Mouse (Mus musculus) stomach, embryonic 15.5 days (tissue): Measurements from ENCODE around the gene A630089N07Rik. TPM values are rescaled to one million over a fixed set of nuclear protein-coding genes. Genes with fewer than 3 reads are reported as not detected.
"Not testable (repeated sequence)": the region's sequence is repeated elsewhere in the genome, so short reads cannot be mapped to it uniquely, and the experiment has no call there.

Experiments used
- ATAC-seq: fragments of 200-750 bp; cut with Nextera tagmentation; 2 replicates; pipeline ENCODE4 v1.8.0; 2017; ENCODE audit warnings: low read depth, moderate number of reproducible peaks, moderate TSS enrichment; ENCODE audit not compliant: insufficient read depth, low FRiP score
- H3K27ac ChIP-seq: fragments of 300-500 bp; sonication (generic); 2 replicates; pipeline ENCODE4 v1.5.1; 2015; ENCODE audit warnings: mild to moderate bottlenecking, inconsistent platforms
- H3K27me3 ChIP-seq: fragments of 300-500 bp; sonication (generic); replicated peaks from 2 replicates; pipeline ENCODE4 v1.6.1; 2015; ENCODE audit warnings: inconsistent platforms
- H3K36me3 ChIP-seq: fragments of 300-500 bp; sonication (generic); 2 replicates; pipeline ENCODE4 v1.6.1; 2015; ENCODE audit warnings: inconsistent platforms
- H3K4me1 ChIP-seq: fragments of 300-500 bp; sonication (generic); 2 replicates; pipeline ENCODE4 v1.6.1; 2015; ENCODE audit warnings: inconsistent platforms
- H3K4me2 ChIP-seq: fragments of 300-500 bp; sonication (generic); 2 replicates; pipeline ENCODE4 v1.6.1; 2015; ENCODE audit warnings: mild to moderate bottlenecking, inconsistent platforms
- H3K4me3 ChIP-seq: fragments of 300-500 bp; sonication (generic); replicated peaks from 2 replicates; pipeline ENCODE4 v1.5.1; 2015; ENCODE audit warnings: inconsistent platforms
- H3K9ac ChIP-seq: fragments of 300-500 bp; sonication (generic); 2 replicates; pipeline ENCODE4 v1.6.1; 2015; ENCODE audit warnings: inconsistent platforms
- H3K9me3 ChIP-seq: fragments of 300-500 bp; sonication (generic); 2 replicates; pipeline ENCODE4 v1.6.1; 2016; ENCODE audit warnings: inconsistent platforms
- WGBS: fragments of 180-500 bp; shearing (Covaris S2); methylation state at CpG from one replicate; pipeline ENCODE4 v1.1.7; 2015; 5-methylcytosine and 5-hydroxymethylcytosine counted together
- polyA plus RNA-seq: library from polyadenylated mRNA; unstranded; fragments of >200 nt; fragmentation: Nextera tagmentation; extraction: Ambion mirVana; gene quantifications from 2 replicates; pipeline ENCODE4 v1.2.1, GENCODE M21; 2015

Gene A630089N07Rik
- 20.7 and 22.5 TPM in 2 replicates for polyA plus RNA-seq

DNA sequence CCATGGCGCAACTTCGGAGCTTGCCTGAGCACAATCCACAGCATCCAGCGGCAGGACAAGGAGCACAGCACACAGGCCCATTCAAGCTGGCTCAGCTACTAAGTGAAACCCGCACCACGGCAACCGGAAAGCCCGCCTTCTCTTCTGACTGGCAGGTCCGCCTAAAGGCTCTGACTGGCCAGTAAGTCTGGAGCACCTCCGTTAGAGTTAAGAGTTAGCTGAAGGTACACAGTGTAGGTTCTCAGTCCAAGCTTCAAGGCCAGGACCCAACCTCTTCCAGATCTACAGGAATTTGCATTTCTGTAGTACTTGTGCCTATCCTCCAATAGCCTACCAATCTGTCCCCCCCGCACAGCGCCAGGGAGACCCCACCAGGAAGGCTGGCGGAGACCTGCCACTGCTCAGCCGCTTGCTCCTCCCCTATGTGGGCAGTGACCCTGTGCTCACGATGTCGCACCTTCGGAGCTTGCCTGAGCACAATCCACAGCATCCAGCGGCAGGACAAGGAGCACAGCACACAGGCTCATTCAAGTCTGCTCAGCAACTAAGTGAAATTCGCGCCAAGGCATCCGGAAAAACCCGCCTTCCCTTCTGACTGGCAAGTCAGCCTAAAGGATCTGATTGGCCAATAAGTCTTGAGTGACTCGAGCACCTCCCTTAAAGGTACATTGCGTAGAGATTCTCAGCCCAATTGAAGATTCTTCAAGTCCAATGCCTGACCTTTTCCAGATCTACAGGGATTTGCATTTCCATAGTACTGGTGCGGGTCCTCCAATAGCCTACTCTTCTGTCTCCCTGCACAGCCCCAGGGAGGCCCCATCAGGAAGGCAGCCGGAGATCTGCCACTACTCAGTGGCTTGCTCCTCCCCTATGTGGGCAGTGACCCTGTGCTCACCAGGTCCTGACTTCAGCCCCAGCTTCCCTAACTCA is at the start of gene A630089N07Rik:
Gene A630089N07Rik, minus strand, starts transcription at position 562 of the 930 bp plus-strand sequence.
- not testable (repeated sequence) for H3K4me1 ChIP-seq, H3K9me3 ChIP-seq, H3K27me3 ChIP-seq, H3K36me3 ChIP-seq
- under 1% methylated on average over 25 of the region's 25 CpGs for WGBS
- Histone ChIP-seq H3K4me2 (peak within 1 kb of the TSS; percentile 70), H3K4me3 (peak within 1 kb of the TSS; percentile 82), H3K9ac (peak within 1 kb of the TSS; percentile 52), H3K27ac (peak within 1 kb of the TSS; percentile 83)
- peak; percentile 98 for ATAC-seq

DNA sequence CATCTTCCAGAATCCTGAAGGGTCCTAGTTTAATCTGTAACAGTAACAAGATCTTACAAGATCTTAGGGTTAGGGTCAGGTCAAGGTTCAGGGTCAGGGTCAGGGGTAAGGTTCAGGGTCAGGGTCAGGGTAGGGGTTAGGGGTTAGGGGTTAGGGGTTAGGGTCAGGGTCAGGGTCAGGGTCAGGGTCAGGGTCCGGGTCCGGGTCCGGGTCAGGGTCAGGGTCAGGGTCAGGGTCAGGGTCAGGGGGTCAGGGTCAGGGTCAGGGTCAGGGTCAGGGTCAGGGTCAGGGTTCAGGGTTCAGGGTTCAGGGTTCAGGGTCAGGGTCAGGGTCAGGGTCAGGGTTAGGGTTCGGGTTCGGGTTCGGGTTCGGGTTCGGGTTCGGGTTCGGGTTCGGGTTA is 24.9 kb upstream of the A630089N07Rik start:
- H3K9ac ChIP-seq: no peak overlapping the region
- no peaks in the 10 kb centered on the region for H3K4me1 ChIP-seq
- H3K36me3 ChIP-seq: no peaks in the 10 kb centered on the region
- no peak overlapping the region for H3K4me3 ChIP-seq
- no peaks in the 10 kb centered on the region for H3K9me3 ChIP-seq
- H3K27ac ChIP-seq: no peak overlapping the region
- ATAC-seq: no peak
- WGBS: 96% methylated on average over 11 of the region's 11 CpGs
- H3K4me2 ChIP-seq: no peak overlapping the region
- H3K27me3 ChIP-seq: no peaks in the 10 kb centered on the region

DNA sequence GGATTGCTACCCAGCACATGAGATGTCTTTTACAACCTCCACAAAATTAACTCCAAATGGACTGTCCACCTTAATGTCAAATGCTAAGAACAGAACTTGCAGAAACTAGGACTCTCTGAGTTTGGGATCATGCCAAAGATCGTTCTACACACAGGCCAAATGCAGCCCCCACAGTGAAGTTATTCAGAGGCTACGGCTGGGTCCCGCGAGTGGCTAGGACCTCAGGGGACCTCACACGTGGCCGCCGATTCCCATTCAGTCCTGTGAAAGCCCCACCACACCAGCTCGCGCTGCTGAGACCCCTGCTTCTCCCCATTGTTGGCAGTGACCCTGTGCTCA is 731 bp downstream of the A630089N07Rik start:
- H3K27ac ChIP-seq: peak overlapping the region; percentile 83
- 0 out of 2 replicates have a peak, but pooled peaks have one; percentile 14 for ATAC-seq
- H3K4me3 ChIP-seq: peak overlapping the region; percentile 82
- whole genome bisulfite sequencing: under 1% methylated on average over 9 of the region's 9 CpGs
- not testable (repeated sequence) for H3K4me1 ChIP-seq, H3K9me3 ChIP-seq, H3K36me3 ChIP-seq, H3K27me3 ChIP-seq
- peak overlapping the region; percentile 70 for H3K4me2 ChIP-seq
- peak overlapping the region; percentile 29; the same call in 1 of the 2 replicates for H3K9ac ChIP-seq

DNA sequence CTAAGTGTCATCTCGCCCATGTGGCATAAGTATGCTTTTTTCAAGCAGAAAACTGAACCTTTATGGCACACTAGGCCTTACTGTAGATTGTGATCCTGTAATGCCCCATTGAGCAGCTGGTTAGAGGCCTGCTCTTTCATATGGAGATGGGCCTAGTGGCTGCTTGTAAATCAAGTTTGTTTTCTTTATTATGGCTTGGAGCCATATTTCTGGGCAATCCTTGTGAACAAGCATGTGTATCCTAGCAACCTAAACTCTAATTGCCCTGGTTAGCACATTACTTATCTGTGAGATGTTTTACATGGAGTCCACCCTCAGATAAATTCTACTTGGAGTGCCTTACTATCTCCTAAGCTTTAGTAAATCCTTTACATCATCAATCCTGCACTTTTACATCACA is 1.1 kb downstream of the A630089N07Rik start:
- H3K9me3 ChIP-seq, H3K36me3 ChIP-seq, H3K9ac ChIP-seq, H3K27ac ChIP-seq, H3K27me3 ChIP-seq, ATAC-seq, H3K4me1 ChIP-seq: not testable (repeated sequence)
- peak overlapping the region; percentile 82 for H3K4me3 ChIP-seq
- H3K4me2 ChIP-seq: peak overlapping the region; percentile 70
- WGBS: 73% methylated on average over 1 of the region's 1 CpGs

DNA sequence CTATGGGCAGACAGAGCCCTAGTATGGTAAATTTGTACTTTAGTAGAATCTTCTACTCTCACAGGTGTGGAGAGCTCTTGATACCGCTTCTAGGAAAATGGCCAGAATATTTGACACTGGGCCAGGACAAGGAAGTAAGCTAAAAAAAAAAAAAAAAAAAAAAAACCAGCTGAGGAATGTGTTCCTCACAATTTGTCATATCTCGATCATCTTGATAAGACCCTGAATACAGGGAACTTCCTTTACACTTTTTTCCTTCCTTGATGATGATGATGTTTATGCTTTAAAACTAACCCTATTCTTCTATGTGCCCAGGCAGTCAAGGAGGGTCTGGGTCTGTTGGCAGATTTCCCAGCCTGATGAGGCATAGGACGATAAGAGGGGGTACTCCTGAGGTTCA is 2.9 kb downstream of the A630089N07Rik start:
- not testable (repeated sequence) for H3K4me2 ChIP-seq, ATAC-seq, H3K27me3 ChIP-seq, H3K9ac ChIP-seq, H3K36me3 ChIP-seq, H3K4me1 ChIP-seq, H3K27ac ChIP-seq, H3K4me3 ChIP-seq, H3K9me3 ChIP-seq
- 87% methylated on average over 3 of the region's 3 CpGs for WGBS

DNA sequence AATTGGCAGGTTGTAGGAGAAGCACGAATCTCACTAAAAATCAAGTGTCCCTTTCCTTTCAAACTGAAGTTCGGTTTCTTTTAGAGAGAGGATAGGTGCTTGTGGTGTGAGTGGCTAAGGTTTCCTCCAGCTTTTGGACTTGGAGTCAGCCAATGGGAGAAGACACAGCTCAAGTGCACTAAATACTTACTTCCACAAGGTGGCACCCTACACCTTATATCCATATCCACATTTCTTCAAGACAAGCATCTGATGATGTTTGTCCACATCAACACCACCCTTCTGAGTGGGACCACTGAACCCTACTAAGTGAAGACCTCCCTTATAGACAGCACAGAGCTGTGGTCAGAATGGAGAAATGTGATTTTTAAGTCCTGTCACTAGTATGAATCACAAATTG is 40.6 kb downstream of the A630089N07Rik start:
- no peak overlapping the region for H3K9ac ChIP-seq
- H3K4me1 ChIP-seq: no peaks in the 10 kb centered on the region
- H3K9me3 ChIP-seq: no peaks in the 10 kb centered on the region
- no peak overlapping the region for H3K27ac ChIP-seq
- WGBS: 88% methylated on average over 2 of the region's 2 CpGs
- H3K36me3 ChIP-seq: 0 out of 2 replicates have a peak, but pooled peaks cover 3% of the 10 kb centered on the region
- no peak overlapping the region for H3K4me3 ChIP-seq
- no peaks in the 10 kb centered on the region for H3K27me3 ChIP-seq
- ATAC-seq: no peak
- H3K4me2 ChIP-seq: no peak overlapping the region

DNA sequence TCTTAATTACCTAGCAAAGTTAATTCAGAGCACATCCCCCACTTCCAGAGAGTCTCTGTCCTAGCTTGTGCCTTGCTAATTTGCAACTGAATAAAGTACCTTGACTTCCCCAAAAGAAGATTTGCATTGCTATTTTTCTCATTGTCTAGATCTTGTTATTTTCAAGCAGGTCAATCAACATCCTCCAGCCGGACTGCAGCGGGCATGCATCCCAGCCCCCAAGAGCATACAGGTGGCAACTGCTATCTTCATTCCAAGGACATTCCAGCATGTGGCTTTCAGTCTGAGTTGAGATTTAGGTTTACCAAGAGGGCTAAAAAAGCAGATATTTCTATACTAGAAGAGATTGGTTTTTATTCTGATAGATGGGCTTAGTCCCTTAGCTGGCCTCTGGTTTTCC is 47.3 kb downstream of the A630089N07Rik start:
- H3K9me3 ChIP-seq, H3K27ac ChIP-seq, H3K9ac ChIP-seq, ATAC-seq, H3K4me2 ChIP-seq, H3K4me1 ChIP-seq, H3K4me3 ChIP-seq, H3K27me3 ChIP-seq, H3K36me3 ChIP-seq: not testable (repeated sequence)
- 95% methylated on average over 2 of the region's 2 CpGs for WGBS

DNA sequence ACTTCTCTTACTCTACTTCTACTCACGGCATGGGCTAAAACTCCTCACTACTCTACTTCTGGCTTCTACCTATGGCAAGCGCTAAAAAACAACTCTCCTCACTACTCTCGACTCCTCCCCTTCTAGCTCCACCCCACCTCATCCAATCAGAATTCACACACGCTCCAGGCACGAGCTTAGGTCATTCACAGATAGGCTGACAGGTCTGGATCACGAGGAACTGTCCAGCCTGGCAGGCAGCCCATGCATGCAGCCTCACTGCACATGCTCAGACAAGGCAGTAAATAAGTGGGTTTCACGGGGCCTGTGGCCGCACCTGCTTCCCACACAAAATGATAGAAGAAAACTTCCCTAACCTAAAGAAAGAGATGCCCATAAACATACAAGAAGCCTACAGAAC is 56.1 kb downstream of the A630089N07Rik start:
- not testable (repeated sequence) for H3K4me2 ChIP-seq, ATAC-seq, H3K36me3 ChIP-seq, H3K27ac ChIP-seq, H3K27me3 ChIP-seq, H3K9ac ChIP-seq, H3K4me3 ChIP-seq, H3K4me1 ChIP-seq, H3K9me3 ChIP-seq
- 81% methylated on average over 8 of the region's 8 CpGs for WGBS

DNA sequence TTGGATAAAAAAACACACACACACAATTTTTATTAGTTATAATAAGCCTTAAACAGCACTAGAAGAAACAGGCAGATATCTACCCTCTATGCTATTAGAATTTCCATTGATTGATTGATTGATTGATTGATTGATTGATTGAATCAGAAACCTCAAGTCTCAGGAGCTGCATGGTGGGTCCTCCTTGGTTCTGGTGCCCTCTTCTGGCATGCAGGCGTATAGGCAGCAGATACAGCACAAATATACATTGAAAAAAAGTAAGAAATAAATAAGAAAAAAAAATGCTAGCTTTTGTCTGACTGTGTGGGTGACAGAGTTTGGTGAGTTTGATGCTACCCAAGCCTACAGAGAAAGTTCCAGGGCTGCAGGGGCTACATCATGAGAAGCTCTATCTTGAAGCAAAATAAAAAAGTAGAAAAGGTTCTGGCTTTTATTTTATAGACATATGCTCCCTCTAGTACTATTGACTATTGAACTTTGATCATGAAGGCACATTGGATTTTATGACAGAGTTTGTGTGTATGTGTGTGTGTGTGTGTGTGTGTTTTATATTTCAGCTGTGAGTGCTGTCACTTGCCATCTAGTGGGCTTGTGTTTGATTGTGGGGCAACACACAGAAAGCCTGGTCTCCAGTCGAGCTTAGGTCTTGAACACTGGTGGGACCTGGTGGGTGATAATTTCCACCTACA is 59.4 kb downstream of the A630089N07Rik start:
- Histone ChIP-seq H3K27me3 (no peaks in the 10 kb centered on the region), H3K9me3 (no peaks in the 10 kb centered on the region), H3K9ac (no peak overlapping the region), H3K4me3 (no peak overlapping the region), H3K4me2 (no peak overlapping the region), H3K36me3 (no peaks in the 10 kb centered on the region), H3K27ac (no peak overlapping the region), H3K4me1 (no peaks in the 10 kb centered on the region)
- 70% methylated on average over 2 of the region's 2 CpGs for WGBS
- ATAC-seq: no peak

DNA sequence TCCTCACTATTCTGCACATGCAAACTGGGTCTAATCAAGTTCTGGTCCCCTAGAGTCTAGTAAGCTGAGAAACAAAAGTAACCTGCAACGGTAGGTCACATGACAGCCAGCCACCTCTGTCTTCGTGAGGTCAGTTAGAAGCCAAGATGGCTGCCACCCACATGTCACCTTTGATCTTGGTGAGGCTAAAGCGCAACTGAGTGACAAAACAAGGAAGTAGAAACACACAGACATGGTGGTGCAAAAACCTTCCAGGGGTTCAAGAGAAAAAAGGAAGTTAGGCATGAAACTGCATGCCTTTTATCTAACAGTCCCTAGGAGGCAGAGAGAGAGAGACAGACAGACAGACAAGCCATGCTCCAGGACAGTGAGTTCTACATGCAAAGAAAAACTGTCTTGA is 60.2 kb downstream of the A630089N07Rik start:
- no peaks in the 10 kb centered on the region for H3K36me3 ChIP-seq
- no peak overlapping the region for H3K4me3 ChIP-seq
- H3K9me3 ChIP-seq: no peaks in the 10 kb centered on the region
- H3K4me2 ChIP-seq: no peak overlapping the region
- H3K27ac ChIP-seq: no peak overlapping the region
- H3K9ac ChIP-seq: no peak overlapping the region
- 87% methylated on average over 3 of the region's 3 CpGs for WGBS
- H3K27me3 ChIP-seq: no peaks in the 10 kb centered on the region
- ATAC-seq: no peak
- no peaks in the 10 kb centered on the region for H3K4me1 ChIP-seq

DNA sequence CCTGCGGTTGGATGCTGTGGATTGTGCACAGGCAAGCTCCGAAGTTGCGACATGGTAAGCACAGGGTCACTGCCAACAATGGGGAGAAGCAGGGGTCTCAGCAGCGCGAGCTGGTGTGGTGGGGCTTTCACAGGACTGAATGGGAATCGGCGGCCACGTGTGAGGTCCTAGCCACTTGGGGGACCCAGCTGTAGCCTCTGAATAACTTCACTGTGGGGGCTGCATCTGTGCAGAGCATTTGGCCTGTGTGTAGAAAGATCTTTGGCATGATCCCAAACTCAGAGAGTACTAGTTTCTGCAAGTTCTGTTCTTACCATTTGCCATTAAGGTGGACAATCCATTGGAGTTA is 84.9 kb downstream of the A630089N07Rik start:
- Histone ChIP-seq H3K27ac (peak overlapping the region; percentile 93; the same call in 1 of the 2 replicates), H3K4me2 (peak overlapping the region; percentile 65), H3K4me3 (peak overlapping the region; percentile 60), H3K9ac (0 out of 2 replicates have a peak overlapping the region, but pooled peaks have one; percentile 16)
- H3K4me1 ChIP-seq, H3K27me3 ChIP-seq, ATAC-seq, H3K36me3 ChIP-seq, H3K9me3 ChIP-seq: not testable (repeated sequence)
- 0% methylated on average over 8 of the region's 8 CpGs for WGBS
